16 mouse cellular contexts compared by ENCODE assay signal in the genomic region with DNA sequence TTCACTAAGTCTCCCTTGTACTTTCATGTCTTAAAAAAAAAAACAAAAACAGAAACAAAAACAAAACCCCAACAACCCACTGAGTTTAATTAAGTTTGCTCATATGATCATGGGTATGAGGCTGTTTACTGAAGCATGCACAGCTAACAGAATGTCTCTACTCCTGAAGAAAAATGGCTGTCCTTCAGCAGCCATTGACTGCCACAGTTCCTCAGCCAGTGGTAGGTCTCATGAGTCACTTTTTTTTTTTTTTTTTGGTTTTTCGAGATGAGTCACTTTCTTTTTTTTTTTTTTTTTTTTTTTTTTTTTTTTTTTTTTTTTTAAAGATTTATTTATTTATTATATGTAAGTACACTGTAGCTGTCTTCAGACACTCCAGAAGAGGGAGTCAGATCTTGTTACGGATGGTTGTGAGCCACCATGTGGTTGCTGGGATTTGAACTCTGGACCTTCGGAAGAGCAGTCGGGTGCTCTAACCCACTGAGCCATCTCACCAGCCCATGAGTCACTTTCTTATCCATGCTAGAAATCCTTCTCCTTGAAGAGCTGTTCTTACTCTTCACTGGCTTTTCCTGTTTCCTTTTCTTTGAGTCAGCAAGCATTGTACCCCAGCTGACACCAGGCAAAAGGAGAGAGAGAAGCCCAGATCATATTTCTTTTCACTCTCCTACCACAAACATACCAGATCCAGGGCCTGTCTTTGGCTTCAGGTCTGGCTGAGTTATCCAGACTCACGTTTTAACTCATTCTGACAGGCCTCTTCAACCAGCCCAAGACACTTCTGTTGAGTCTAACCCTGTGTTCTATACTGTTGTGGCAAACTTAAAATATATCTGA. TPM values are rescaled to one million over a fixed set of nuclear protein-coding genes. Genes with fewer than 3 reads are reported as not detected.
DNase-seq lines count a peak whose midpoint lies in the region; TF ChIP-seq lines count a peak whose summit lies in the region.
"Had no signal": no experiment of that assay in that cellular context is flagged by ENCODE, and none has a peak within 500 bp of the region (broad histone marks: within the 10 kb centered on the region; RNA-seq: fewer than 3 reads in every experiment).

No protein-coding gene starts in this region.

- TF ChIP-seq EP300 in MEL (IDR thresholded peaks at IDR 0.05; ENCODE audit: low read depth in 1 of 2, low read length in 2 of 2) = peak in 1 of 2 experiments; percentile 53; a peak in 1 of 4 replicates

- intact Hi-C loops in gastrocnemius, adult 2 months (cut with DNase I) = no loop called here
- intact Hi-C loops in left cerebral cortex, postnatal 10 days (cut with DNase I) = no loop called here

- H3K4me1 ChIP-seq in MEL (ENCODE audit: control insufficient read depth in 1 of 2, insufficient read depth in 2 of 2, low read length in 2 of 2) = no peaks in the 10 kb centered on the region; a peak in 1 of 4 replicates
- peaks cover 33% of the 10 kb centered on the region for H3K4me1 ChIP-seq in embryonic fibroblast, embryonic 13.5 days (ENCODE audit: control insufficient read depth, insufficient read depth, low read length)

- peaks cover 34% of the 10 kb centered on the region for H3K79me2 ChIP-seq in MEL (ENCODE audit: control insufficient read depth, insufficient read depth, low read length, poor library complexity)

- H3K4me3 ChIP-seq in gastrocnemius, adult 2 months = no peak overlapping the region
- H3K4me3 ChIP-seq in MEL (ENCODE audit: control insufficient read depth in 1 of 2, insufficient read depth in 1 of 2, low read depth in 2 of 2, low read length in 2 of 2) = no peak overlapping the region
- H3K4me3 ChIP-seq in embryonic fibroblast, embryonic 13.5 days (ENCODE audit: insufficient read depth, low read length) = no peak overlapping the region
- H3K4me3 ChIP-seq: heart, embryonic 12.5 days; liver, embryonic 12.5 days; midbrain, embryonic 12.5 days had no signal

- TF ChIP-seq POLR2A in MEL (IDR thresholded peaks at IDR 0.05; ENCODE audit: control insufficient read depth in 1 of 2, insufficient read depth in 1 of 2, low read depth in 1 of 2, low read length in 2 of 2, poor library complexity in 1 of 2) = no peak
- TF ChIP-seq POLR2A in embryonic fibroblast, embryonic 13.5 days (IDR thresholded peaks at IDR 0.05; ENCODE audit: low read depth, low read length) = no peak

- H3K36me3 ChIP-seq in MEL (ENCODE audit: control insufficient read depth in 1 of 2, insufficient read depth in 2 of 2, low read length in 2 of 2) = peaks cover 3 to 9% of the 10 kb centered on the region in 2 experiments

- no peaks in the 10 kb centered on the region for H3K27me3 ChIP-seq in MEL (ENCODE audit: control insufficient read depth in 1 of 2, insufficient read depth in 2 of 2, low read length in 2 of 2)
- H3K27me3 ChIP-seq: heart, embryonic 12.5 days; liver, embryonic 12.5 days; midbrain, embryonic 12.5 days had no signal

- TF ChIP-seq RAD21 in MEL (IDR thresholded peaks at IDR 0.05; ENCODE audit: low read depth, low read length) = no peak

- DNase-seq in gastrocnemius, adult 2 months = no peak
- DNase-seq in gastrocnemius, postnatal 10 days = no peak
- DNase-seq in 3T3-L1 (ENCODE audit: low read depth, low spot score) (peak; percentile 96), MEL (ENCODE audit: low read depth, low spot score) (peak; percentile 59)
- DNase-seq in left cerebral cortex, postnatal 10 days (ENCODE audit: extremely low spot score in 1 of 2, low spot score in 2 of 2) = no peak
- no peak for DNase-seq in right cerebral cortex, postnatal 25 days
- no peak for DNase-seq in layer of hippocampus, postnatal 36 days
- DNase-seq: adrenal gland, postnatal 36 days; cerebellum, postnatal 14 days; heart, postnatal 4 days; kidney, postnatal 10 days; right cerebral cortex, postnatal 14 days had no signal

- H3K9me3 ChIP-seq in MEL (replicated peaks; ENCODE audit: insufficient read depth, low read length) = no peaks in the 10 kb centered on the region
- H3K9me3 ChIP-seq: heart, embryonic 12.5 days; liver, embryonic 12.5 days; midbrain, embryonic 12.5 days had no signal

- no peak for TF ChIP-seq CTCF in gastrocnemius, adult 2 months (IDR thresholded peaks at IDR 0.05)
- no peak for TF ChIP-seq CTCF in MEL (IDR thresholded peaks at IDR 0.05 in 2 of 3, conservative IDR thresholded peaks at IDR 0.05 in 1 of 3; ENCODE audit: control insufficient read depth in 1 of 3, insufficient read depth in 1 of 3, low read depth in 2 of 3, low read length in 3 of 3, poor library complexity in 1 of 3, severe bottlenecking in 1 of 3)
- TF ChIP-seq CTCF in embryonic fibroblast, embryonic 13.5 days (IDR thresholded peaks at IDR 0.05; ENCODE audit: borderline replicate concordance, insufficient read depth, low read length) = no peak

- no peak overlapping the region for H3K9ac ChIP-seq in MEL (ENCODE audit: control insufficient read depth, low read depth, low read length, poor library complexity, severe bottlenecking)
- H3K9ac ChIP-seq: heart, embryonic 12.5 days; liver, embryonic 12.5 days; midbrain, embryonic 12.5 days had no signal

- peak overlapping the region; percentile 61 for H3K27ac ChIP-seq in gastrocnemius, adult 2 months
- H3K27ac ChIP-seq in MEL (ENCODE audit: control insufficient read depth, low read depth, low read length) = no peak overlapping the region
- H3K27ac ChIP-seq in embryonic fibroblast, embryonic 13.5 days (ENCODE audit: insufficient read depth, low read length) = peak overlapping the region; percentile 93
- H3K27ac ChIP-seq: liver, embryonic 12.5 days; midbrain, embryonic 12.5 days had no signal

TF ChIP-seq in MEL, 35 proteins besides CTCF, POLR2A, EP300 and RAD21:
- TF ChIP-seq GABPA (IDR thresholded peaks at IDR 0.05; ENCODE audit: low read depth, low read length) (no peak), GATA1 (IDR thresholded peaks at IDR 0.05; ENCODE audit: low read depth, low read length) (no peak), ZMIZ1 (IDR thresholded peaks at IDR 0.05; ENCODE audit: low read depth, low read length) (no peak), CHD2 (IDR thresholded peaks at IDR 0.05; ENCODE audit: low read length) (no peak), ZC3H11A (IDR thresholded peaks at IDR 0.05; ENCODE audit: low read depth, low read length) (no peak), MXI1 (IDR thresholded peaks at IDR 0.05; ENCODE audit: low read depth, low read length) (no peak), ZNF384 (IDR thresholded peaks at IDR 0.05; ENCODE audit: low read depth, low read length) (peak; percentile 84), NELFE (IDR thresholded peaks at IDR 0.05; ENCODE audit: low read depth, low read length) (no peak), ETS1 (IDR thresholded peaks at IDR 0.05; ENCODE audit: low read depth, low read length) (no peak), JUND (IDR thresholded peaks at IDR 0.05; ENCODE audit: low read depth, low read length) (peak; percentile 91), E2F4 (IDR thresholded peaks at IDR 0.05; ENCODE audit: borderline replicate concordance, low read depth, low read length) (no peak), POLR2AphosphoS5 (IDR thresholded peaks at IDR 0.05; ENCODE audit: borderline replicate concordance, low read depth, low read length) (no peak), UBTF (IDR thresholded peaks at IDR 0.05; ENCODE audit: borderline replicate concordance, insufficient read depth, low read depth, low read length) (no peak), BHLHE40 (IDR thresholded peaks at IDR 0.05; ENCODE audit: borderline replicate concordance, low read depth, low read length) (no peak)

RNA-seq across cellular contexts. Expression of gene Sept11, which starts 12.0 kb away (rescaled TPM):
- 10 to 100 TPM; 85.1 to 87.6 TPM for total RNA-seq in gastrocnemius, adult 2 months (2021)
- total RNA-seq in gastrocnemius, postnatal 10 days (2021) = 100 to 1,000 TPM; 161 to 185 TPM
- total RNA-seq in MEL (2012; rRNA removed) = 34.9 and 46.7 TPM in 2 replicates
- polyA plus RNA-seq in MEL (2012; ENCODE audit: insufficient read depth in 1 of 2, insufficient read length in 2 of 2, low read depth in 1 of 2, low replicate concordance in 2 of 2, missing spikeins in 1 of 2) = 100 to 1,000 TPM in 1 of 2 experiments, 10 to 100 TPM in 1; 87.2 to 245 TPM
- 406 and 428 TPM in 2 replicates for polyA plus RNA-seq in embryonic fibroblast, embryonic 13.5 days (2011; ENCODE audit: insufficient read length, low read depth, missing spikeins)
- total RNA-seq in left cerebral cortex, postnatal 10 days (2021) = 100 to 1,000 TPM; 198 to 200 TPM
- 100 to 1,000 TPM; 102 to 114 TPM for total RNA-seq in layer of hippocampus, postnatal 36 days (2021)

Comparison
In these comparisons a context has a peak if more than half of its experiments do, and no peak if none do; other contexts are left out.
1. DNase-seq: peak in 3T3-L1 (single experiment) and MEL (single experiment); none in gastrocnemius, adult 2 months (single experiment), gastrocnemius, postnatal 10 days (single experiment), left cerebral cortex, postnatal 10 days (0 of 2), right cerebral cortex, postnatal 25 days (single experiment) and layer of hippocampus, postnatal 36 days (0 of 2).